Mouse (Mus musculus) mesoderm, embryonic 11.5 days (tissue): ENCODE measurements around the gene Mpg.
A peak's percentile ranks its signal among the peaks of the same experiment; 100 is the strongest.

Source experiments
- DNase-seq: peaks from one replicate; pipeline ENCODE4 v3.0.0-alpha.2; 2012; ENCODE audit warnings: low read depth, low spot score

Gene Mpg

GRCm38 (mm10) chr11:32201922-32202685 is 24.2 kb upstream of the Mpg start:
- no peak for DNase-seq

- peak; percentile 97 for DNase-seq
Measured at GRCm38 (mm10) chr11:32205058-32205873, 21.0 kb upstream of the Mpg start, which contains the start of gene Snrnp25. Snrnp25 (plus strand) TSS chr11:32205415.

GRCm38 (mm10) chr11:32210623-32211022 is 15.7 kb upstream of the Mpg start:
- no peak for DNase-seq

- no peak for DNase-seq
Measured at GRCm38 (mm10) chr11:32215372-32216162, 10.7 kb upstream of the Mpg start.

- peak; percentile 48 for DNase-seq
Measured at GRCm38 (mm10) chr11:32216851-32217250, 9.5 kb upstream of the Mpg start.

GRCm38 (mm10) chr11:32218501-32219050 is 7.7 kb upstream of the Mpg start:
- no peak for DNase-seq

- no peak for DNase-seq
Measured at GRCm38 (mm10) chr11:32219287-32219686, 7.0 kb upstream of the Mpg start.

GRCm38 (mm10) chr11:32220607-32221224 is 5.6 kb upstream of the Mpg start:
- no peak for DNase-seq

- DNase-seq = peak; percentile 72
Measured at GRCm38 (mm10) chr11:32221225-32221950, 4.9 kb upstream of the Mpg start.

GRCm38 (mm10) chr11:32221951-32222409 is 4.3 kb upstream of the Mpg start, which contains the start of gene Rhbdf1:
Rhbdf1 (minus strand) TSS chr11:32222300.
- DNase-seq = peak; percentile 66

- DNase-seq = no peak
Measured at GRCm38 (mm10) chr11:32222570-32223194, 3.6 kb upstream of the Mpg start.

GRCm38 (mm10) chr11:32223297-32223967 is 2.9 kb upstream of the Mpg start:
- DNase-seq = no peak

- DNase-seq = no peak
Measured at GRCm38 (mm10) chr11:32224468-32225139, 1.7 kb upstream of the Mpg start.

GRCm38 (mm10) chr11:32225222-32226104 is 842 bp upstream of the Mpg start:
- DNase-seq = no peak

GRCm38 (mm10) chr11:32227041-32227440 is 736 bp downstream of the Mpg start:
- DNase-seq = no peak

- no peak for DNase-seq
Measured at GRCm38 (mm10) chr11:32227555-32227954, 1.2 kb downstream of the Mpg start.

- no peak for DNase-seq
Measured at GRCm38 (mm10) chr11:32228292-32228845, 2.1 kb downstream of the Mpg start.
